Mouse (Mus musculus) ES-E14 (cell line): ENCODE measurements at regions not wholly inside any gene's neighbourhood (a gene's known extent, or its start where the extent isn't known, plus 50 kb on each side); places are given as distances from the start of the nearest gene placed in this dataset.

Experiments
- DNase-seq: peaks from one replicate; pipeline ENCODE4 v3.0.0-alpha.2; 2013; ENCODE audit warnings: low read depth, low spot score
- H3K27ac ChIP-seq: 2 replicates; pipeline ENCODE4 v1.5.1; 2012; ENCODE audit warnings: low read depth, mild to moderate bottlenecking, low read length, moderate library complexity, mixed read lengths; ENCODE audit not compliant: poor library complexity, insufficient read depth, severe bottlenecking
- H3K36me3 ChIP-seq: 2 replicates; pipeline ENCODE4 v1.6.1; 2012; ENCODE audit warnings: mild to moderate bottlenecking, low read length, moderate library complexity, mixed read lengths; ENCODE audit not compliant: control insufficient read depth, poor library complexity, insufficient read depth, severe bottlenecking
- H3K4me1 ChIP-seq, 2 experiments: fragments of 150-350 bp in 1 of 2; sonication (generic) in 1 of 2; 2 replicates each; pipeline ENCODE4 v1.6.1; 2012; ENCODE audit warnings: low read length in 2 of 2, mild to moderate bottlenecking in 1 of 2, mixed read lengths in 1 of 2; ENCODE audit not compliant: control insufficient read depth in 2 of 2, insufficient read depth in 2 of 2, poor library complexity in 1 of 2
- H3K4me3 ChIP-seq, 2 experiments: fragments of 150-350 bp in 1 of 2; sonication (generic) in 1 of 2; 2 replicates each; pipeline ENCODE4 v1.5.1; 2012; ENCODE audit warnings: low read length in 2 of 2, low read depth in 1 of 2, mild to moderate bottlenecking in 1 of 2, mixed read lengths in 1 of 2; ENCODE audit not compliant: insufficient read depth in 1 of 2, poor library complexity in 1 of 2, severe bottlenecking in 1 of 2
- H3K9ac ChIP-seq: 2 replicates; pipeline ENCODE4 v1.6.1; 2012; ENCODE audit warnings: low read depth, mild to moderate bottlenecking, low read length, mixed read lengths; ENCODE audit not compliant: poor library complexity, insufficient read depth, severe bottlenecking
- H3K9me3 ChIP-seq: fragments of 150-350 bp; sonication (generic); 2 replicates; pipeline ENCODE4 v1.6.1; 2012; ENCODE audit warnings: low read depth, mild to moderate bottlenecking, low read length; ENCODE audit not compliant: control insufficient read depth, insufficient read depth
- CHD2 ChIP-seq: IDR thresholded peaks from 2 replicates; pipeline ENCODE4 v1.6.1; 2014; ENCODE audit warnings: mild to moderate bottlenecking, low read depth, low read length, inconsistent platforms
- HCFC1 ChIP-seq: IDR thresholded peaks from 2 replicates; pipeline ENCODE4 v1.6.1; 2012; ENCODE audit warnings: low read length, inconsistent platforms, borderline replicate concordance; ENCODE audit not compliant: insufficient read depth
- MAFK ChIP-seq: IDR thresholded peaks from 2 replicates; pipeline ENCODE4 v1.6.1; 2014; ENCODE audit warnings: mild to moderate bottlenecking, low read depth, low read length, inconsistent platforms; ENCODE audit not compliant: insufficient read depth
- ZC3H11A ChIP-seq: IDR thresholded peaks from 2 replicates; pipeline ENCODE4 v1.6.1; 2012; ENCODE audit warnings: low read depth, mild to moderate bottlenecking, inconsistent platforms, low read length, borderline replicate concordance
- ZNF384 ChIP-seq: IDR thresholded peaks from 2 replicates; pipeline ENCODE4 v1.6.1; 2012; ENCODE audit warnings: low read depth, low read length, inconsistent platforms
- in situ Hi-C, 2 experiments: fragments of 600-800 bp; cut with MboI; formaldehyde crosslinking; loops; one replicate each; pipeline ENCODE4 v1.15.1; 2025; ENCODE audit warnings: low sequenced_read_pairs in 2 of 2, inconsistent platforms in 1 of 2; ENCODE audit not compliant: unreplicated experiment in 2 of 2

GRCm38 (mm10) chr6:51256631-51257030, 175.8 kb upstream of the Nfe2l3 start:
- TF ChIP-seq ZC3H11A (no peak), HCFC1 (no peak), ZNF384 (no peak), CHD2 (no peak), MAFK (no peak)
- no peak for DNase-seq
- in situ Hi-C loops = no loop called here
- no peaks in the 10 kb centered on the region for H3K9me3 ChIP-seq
- H3K27ac ChIP-seq = no peak overlapping the region
- no peaks in the 10 kb centered on the region for H3K36me3 ChIP-seq
- no peak overlapping the region for H3K9ac ChIP-seq
- H3K4me3 ChIP-seq = no peak overlapping the region
- H3K4me1 ChIP-seq = no peaks in the 10 kb centered on the region

DNA sequence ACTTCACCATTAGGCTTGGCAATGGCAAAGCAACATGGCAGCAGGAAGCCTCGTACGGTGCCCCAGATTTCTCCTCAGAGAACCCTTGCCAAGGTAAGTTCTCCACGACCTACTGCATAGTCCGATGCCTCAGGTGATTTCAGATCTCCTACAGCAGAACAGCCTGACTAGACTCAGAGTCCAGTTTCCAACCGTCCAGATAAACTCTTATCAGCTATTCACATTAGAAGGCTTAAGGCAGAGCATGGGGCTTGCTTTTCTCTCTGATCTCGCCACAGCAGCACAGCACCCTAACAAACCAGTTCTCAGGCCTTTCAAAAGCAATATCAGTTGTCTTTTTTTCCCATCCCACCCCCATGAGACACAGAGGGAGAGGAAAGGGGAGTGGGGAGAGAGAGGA, 174.9 kb upstream of the Nfe2l3 start:
- H3K9me3 ChIP-seq = no peaks in the 10 kb centered on the region
- H3K4me3 ChIP-seq = no peak overlapping the region
- in situ Hi-C loops = no loop called here
- no peaks in the 10 kb centered on the region for H3K36me3 ChIP-seq
- TF ChIP-seq ZC3H11A (no peak), ZNF384 (no peak), MAFK (no peak), HCFC1 (no peak), CHD2 (no peak)
- H3K4me1 ChIP-seq = no peaks in the 10 kb centered on the region
- H3K9ac ChIP-seq = no peak overlapping the region
- no peak overlapping the region for H3K27ac ChIP-seq
- DNase-seq = no peak

DNA sequence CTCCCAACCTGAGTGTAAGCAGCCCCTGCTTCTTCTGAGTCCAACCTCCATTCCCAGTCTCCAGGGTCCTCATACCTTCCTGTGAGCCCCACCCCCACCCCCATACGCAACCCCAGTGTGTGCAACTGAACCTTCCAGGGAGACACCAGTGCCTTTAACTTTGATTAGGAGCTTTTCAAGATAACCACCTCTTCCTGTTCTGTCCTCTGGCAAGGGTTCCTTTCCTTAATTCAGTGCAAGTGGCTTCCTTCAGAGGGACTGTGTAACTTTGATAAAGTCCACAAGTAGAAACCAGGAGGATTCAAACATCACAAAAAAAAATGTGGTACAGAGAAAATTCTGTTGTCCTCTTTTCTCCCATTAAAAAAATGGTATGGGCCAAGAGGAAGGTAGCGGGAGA, 174.2 kb upstream of the Nfe2l3 start:
- no peak for DNase-seq
- H3K9me3 ChIP-seq = no peaks in the 10 kb centered on the region
- no peak overlapping the region for H3K9ac ChIP-seq
- no peaks in the 10 kb centered on the region for H3K36me3 ChIP-seq
- no peaks in the 10 kb centered on the region for H3K4me1 ChIP-seq
- no peak for TF ChIP-seq ZNF384
- TF ChIP-seq HCFC1 = no peak
- TF ChIP-seq ZC3H11A = no peak
- no peak for TF ChIP-seq CHD2
- TF ChIP-seq MAFK = no peak
- in situ Hi-C loops = no loop called here
- H3K27ac ChIP-seq = no peak overlapping the region
- no peak overlapping the region for H3K4me3 ChIP-seq

DNA sequence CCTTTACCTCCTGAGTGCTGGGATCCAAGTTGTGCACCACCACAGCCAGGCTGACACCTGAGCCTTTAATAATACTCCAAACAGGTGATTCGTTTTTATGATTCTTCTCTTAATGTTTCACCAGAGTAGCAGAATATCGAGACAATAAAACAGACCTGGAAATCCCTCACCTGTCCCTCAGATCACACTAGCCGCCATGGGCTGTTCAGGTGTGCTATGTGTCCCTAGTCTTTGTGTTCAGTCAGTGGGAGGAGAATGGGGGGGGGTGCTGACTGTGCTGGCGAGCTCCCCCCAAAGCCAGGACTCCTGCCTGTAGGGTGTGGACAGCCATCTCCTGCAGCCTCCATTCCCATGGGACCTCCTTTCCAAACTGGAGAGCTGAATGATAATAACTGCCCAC, 168.9 kb upstream of the Nfe2l3 start:
- H3K36me3 ChIP-seq = no peaks in the 10 kb centered on the region
- H3K27ac ChIP-seq = no peak overlapping the region
- in situ Hi-C loops = no loop called here
- DNase-seq = no peak
- no peak for TF ChIP-seq MAFK
- no peak for TF ChIP-seq CHD2
- no peak for TF ChIP-seq ZNF384
- TF ChIP-seq ZC3H11A = no peak
- no peak for TF ChIP-seq HCFC1
- H3K9me3 ChIP-seq = no peaks in the 10 kb centered on the region
- H3K9ac ChIP-seq = no peak overlapping the region
- H3K4me1 ChIP-seq = no peaks in the 10 kb centered on the region
- H3K4me3 ChIP-seq = no peak overlapping the region

- Histone ChIP-seq H3K36me3 (no peaks in the 10 kb centered on the region), H3K9me3 (no peaks in the 10 kb centered on the region), H3K4me3 (no peak overlapping the region), H3K9ac (no peak overlapping the region), H3K4me1 (peaks cover 2 to 5% of the 10 kb centered on the region in 2 experiments; a peak in 2 of 4 replicates), H3K27ac (no peak overlapping the region)
- DNase-seq = no peak
- TF ChIP-seq ZC3H11A (no peak), HCFC1 (no peak), MAFK (no peak), ZNF384 (no peak), CHD2 (no peak)
- in situ Hi-C loops = no loop called here
Observed at GRCm38 (mm10) chr6:51265329-51265728, 167.1 kb upstream of the Nfe2l3 start.
